ENCODE assay signal across 18 mouse cellular contexts in the genomic region with DNA sequence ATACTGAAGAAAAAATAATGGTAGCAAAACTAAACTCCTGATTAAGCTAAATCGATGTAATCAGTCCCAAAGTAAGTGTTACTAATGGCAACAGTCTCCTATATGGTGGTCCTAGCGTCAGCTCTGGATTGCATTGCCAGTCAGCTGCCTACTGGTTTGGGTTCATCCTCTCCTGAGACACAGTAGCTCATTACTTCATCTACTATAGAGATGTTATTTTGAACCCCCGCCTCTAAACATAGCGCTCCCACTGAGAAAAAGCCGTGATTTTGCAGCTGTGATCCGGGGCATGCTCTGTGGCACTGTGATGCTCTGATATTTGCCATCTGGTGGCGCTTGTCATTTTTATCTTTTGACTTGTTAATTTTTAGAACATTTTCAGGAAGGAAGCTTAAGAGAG.
"Had no signal": no experiment of that assay in that cellular context is flagged by ENCODE, and none has a peak within 500 bp of the region (broad histone marks: within the 10 kb centered on the region; RNA-seq: fewer than 3 reads in every experiment).

No protein-coding gene starts in this region.

- H3K4me2 ChIP-seq: lung, embryonic 14.5 days; midbrain, embryonic 12.5 days; neural tube, embryonic 13.5 days; neural tube, embryonic 15.5 days had no signal

- H3K36me3 ChIP-seq: midbrain, embryonic 10.5 days; midbrain, embryonic 12.5 days; neural tube, embryonic 13.5 days; neural tube, embryonic 15.5 days had no signal

- H3K9me3 ChIP-seq: midbrain, embryonic 10.5 days; midbrain, embryonic 12.5 days; neural tube, embryonic 13.5 days; neural tube, embryonic 15.5 days had no signal

- DNase-seq: lung, adult 18-20 months; lung, embryonic 14.5 days; lung, postnatal 10 days; lung, postnatal 4 days; midbrain, embryonic 14.5 days; retina, postnatal 1 day; right cerebral cortex, adult 18-20 months; right cerebral cortex, postnatal 25 days; right cerebral cortex, postnatal 4 days; spleen, adult 18-20 months; thymus, adult 2 months; thymus, postnatal 25 days had no signal

- H3K27ac ChIP-seq: midbrain, embryonic 10.5 days; midbrain, embryonic 12.5 days; neural tube, embryonic 13.5 days; neural tube, embryonic 15.5 days had no signal

- H3K27me3 ChIP-seq: midbrain, embryonic 12.5 days; neural tube, embryonic 13.5 days; neural tube, embryonic 15.5 days had no signal

- H3K4me3 ChIP-seq: midbrain, embryonic 10.5 days; midbrain, embryonic 12.5 days; myocyte; neural tube, embryonic 13.5 days; neural tube, embryonic 15.5 days had no signal

- ATAC-seq: midbrain, embryonic 16.5 days had no signal

- H3K9ac ChIP-seq: lung, embryonic 14.5 days; midbrain, embryonic 12.5 days; neural tube, embryonic 13.5 days; neural tube, embryonic 15.5 days had no signal

- H3K4me1 ChIP-seq: midbrain, embryonic 10.5 days; midbrain, embryonic 12.5 days; neural tube, embryonic 13.5 days; neural tube, embryonic 15.5 days had no signal
